Mouse (Mus musculus): ENCODE measurements around the gene Eml6. TPM values are rescaled to one million over a fixed set of nuclear protein-coding genes. Genes with fewer than 3 reads are reported as not detected.
A peak's percentile ranks its signal among the peaks of the same experiment; 100 is the strongest.

Eml6 gene
- polyA plus RNA-seq, 1 experiment from 2014 or later: 1.1 TPM

DNA sequence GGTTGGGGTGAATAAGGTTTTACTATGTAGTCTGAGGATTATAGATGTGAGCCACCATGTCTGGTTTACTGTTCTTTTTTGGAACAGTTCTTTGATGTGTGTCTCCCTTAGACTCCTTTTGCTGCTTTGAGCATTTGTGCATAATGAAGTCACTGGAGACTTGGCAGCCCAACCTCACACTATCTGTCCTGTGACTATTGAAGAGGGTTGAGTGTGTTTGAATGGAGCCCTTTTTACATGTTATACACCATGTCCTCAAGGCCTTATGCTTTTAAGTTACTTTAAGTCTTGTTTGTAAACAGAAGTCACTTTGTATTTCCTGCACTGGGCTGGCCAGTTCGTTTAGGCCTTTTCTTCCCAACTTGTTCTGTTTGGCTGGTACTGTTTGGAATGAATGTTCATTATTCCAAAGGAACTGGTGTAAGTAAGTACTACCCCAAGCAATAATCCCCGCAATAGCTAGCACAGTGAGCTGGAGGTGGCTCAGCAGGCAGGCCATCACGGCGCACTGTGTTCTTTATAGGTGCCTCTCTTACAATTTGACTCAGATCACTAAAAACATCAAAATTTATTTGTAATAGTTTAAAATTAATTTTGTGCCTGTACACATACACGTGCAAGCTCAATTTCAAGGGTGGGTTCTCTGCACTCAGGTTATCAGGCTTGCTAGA, 280.9 kb downstream of the Eml6 start:
- no peaks in the 10 kb centered on the region for H3K4me1 ChIP-seq
- H3K4me3 ChIP-seq: no peak overlapping the region
- WGBS: 92% methylated on average over 5 of the region's 5 CpGs
- no peak overlapping the region for H3K4me2 ChIP-seq (replicated peaks)
- H3K36me3 ChIP-seq: peaks cover 32% of the 10 kb centered on the region
- H3K9me3 ChIP-seq: no peaks in the 10 kb centered on the region
- ATAC-seq (ENCODE audit: insufficient number of reproducible peaks, insufficient read depth, low FRiP score, low TSS enrichment): no peak
- H3K27ac ChIP-seq: no peak overlapping the region
- no peak overlapping the region for H3K9ac ChIP-seq
- H3K27me3 ChIP-seq: no peaks in the 10 kb centered on the region

DNA sequence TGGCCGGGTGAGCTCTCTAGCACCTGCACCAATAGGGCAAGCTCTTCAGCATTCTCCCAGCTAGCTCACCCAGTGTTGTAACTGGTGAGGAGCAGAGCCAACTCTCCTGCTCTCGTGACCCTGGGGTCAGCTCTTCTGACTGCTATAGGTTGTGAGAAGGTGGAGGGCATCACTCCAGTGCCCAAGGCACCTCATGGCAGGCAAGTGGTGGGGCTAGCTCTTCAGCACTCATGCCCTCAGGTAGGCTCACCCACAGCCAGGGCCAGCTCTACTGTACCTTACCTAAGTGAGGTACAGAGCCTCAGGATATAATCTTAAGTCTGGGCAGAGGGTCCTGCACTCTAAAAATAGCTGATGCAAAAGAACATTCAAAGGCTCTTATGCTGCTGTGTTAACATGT, 286.1 kb downstream of the Eml6 start:
- no peak overlapping the region for H3K4me2 ChIP-seq (replicated peaks)
- H3K9ac ChIP-seq: no peak overlapping the region
- H3K27me3 ChIP-seq: no peaks in the 10 kb centered on the region
- H3K27ac ChIP-seq: no peak overlapping the region
- 98% methylated on average over 2 of the region's 2 CpGs for WGBS
- no peaks in the 10 kb centered on the region for H3K4me1 ChIP-seq
- H3K9me3 ChIP-seq: no peaks in the 10 kb centered on the region
- H3K36me3 ChIP-seq: peaks cover 21% of the 10 kb centered on the region
- no peak for ATAC-seq (ENCODE audit: insufficient number of reproducible peaks, insufficient read depth, low FRiP score, low TSS enrichment)
- no peak overlapping the region for H3K4me3 ChIP-seq

DNA sequence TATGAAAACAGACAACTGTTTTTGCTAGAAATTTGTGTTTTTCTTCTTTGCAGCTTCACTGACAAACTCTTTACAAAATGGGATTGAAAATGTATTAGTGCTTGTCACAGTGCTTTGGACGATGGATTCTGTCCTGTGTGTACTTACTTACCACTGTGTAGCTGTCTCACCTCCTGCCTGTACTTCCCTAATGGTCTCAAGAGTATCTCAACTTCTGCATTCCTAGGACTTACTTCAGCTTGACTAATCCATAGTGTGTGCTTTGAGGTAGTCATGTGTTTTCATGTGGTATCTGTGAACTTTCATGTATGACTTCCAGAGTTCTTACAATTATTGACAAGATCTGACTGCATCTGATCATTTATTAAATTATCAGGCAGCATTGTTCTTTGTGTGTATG, 297.9 kb downstream of the Eml6 start:
- no peak for ATAC-seq (ENCODE audit: insufficient number of reproducible peaks, insufficient read depth, low FRiP score, low TSS enrichment)
- 74% methylated on average over 1 of the region's 1 CpGs for WGBS

DNA sequence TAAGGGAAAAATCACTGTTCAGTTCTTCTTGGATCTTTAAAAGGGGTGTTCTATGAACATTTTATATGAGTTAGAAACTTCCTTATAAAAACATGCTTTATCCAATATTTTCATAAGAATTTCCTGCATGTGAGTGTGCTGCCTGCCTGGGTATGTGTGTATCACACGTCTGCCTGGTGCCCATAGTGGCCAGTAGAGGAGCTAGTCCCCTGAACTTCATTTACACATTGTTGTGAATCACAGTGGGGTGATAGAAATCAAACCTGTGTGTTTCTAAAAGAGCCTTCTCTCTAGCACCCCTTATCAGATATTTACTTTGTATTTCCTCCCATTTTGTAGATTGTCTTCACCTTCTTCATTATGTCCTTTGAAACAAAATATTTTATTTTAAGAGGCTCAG, 300.2 kb downstream of the Eml6 start:
- no peaks in the 10 kb centered on the region for H3K9me3 ChIP-seq
- WGBS: 70% methylated on average over 1 of the region's 1 CpGs
- H3K4me3 ChIP-seq: no peak overlapping the region
- H3K9ac ChIP-seq: no peak overlapping the region
- no peaks in the 10 kb centered on the region for H3K36me3 ChIP-seq
- no peak overlapping the region for H3K4me2 ChIP-seq (replicated peaks)
- H3K27me3 ChIP-seq: no peaks in the 10 kb centered on the region
- ATAC-seq (ENCODE audit: insufficient number of reproducible peaks, insufficient read depth, low FRiP score, low TSS enrichment): no peak
- no peak overlapping the region for H3K27ac ChIP-seq
- no peaks in the 10 kb centered on the region for H3K4me1 ChIP-seq

More for the DNA sequence above, 297.9 kb downstream of the Eml6 start:
- H3K9ac ChIP-seq: no peak overlapping the region
- H3K9me3 ChIP-seq: no peaks in the 10 kb centered on the region
- H3K4me3 ChIP-seq: no peak overlapping the region
- H3K4me2 ChIP-seq (replicated peaks): no peak overlapping the region
- no peak overlapping the region for H3K27ac ChIP-seq
- no peaks in the 10 kb centered on the region for H3K36me3 ChIP-seq
- H3K27me3 ChIP-seq: no peaks in the 10 kb centered on the region
- no peaks in the 10 kb centered on the region for H3K4me1 ChIP-seq

DNA sequence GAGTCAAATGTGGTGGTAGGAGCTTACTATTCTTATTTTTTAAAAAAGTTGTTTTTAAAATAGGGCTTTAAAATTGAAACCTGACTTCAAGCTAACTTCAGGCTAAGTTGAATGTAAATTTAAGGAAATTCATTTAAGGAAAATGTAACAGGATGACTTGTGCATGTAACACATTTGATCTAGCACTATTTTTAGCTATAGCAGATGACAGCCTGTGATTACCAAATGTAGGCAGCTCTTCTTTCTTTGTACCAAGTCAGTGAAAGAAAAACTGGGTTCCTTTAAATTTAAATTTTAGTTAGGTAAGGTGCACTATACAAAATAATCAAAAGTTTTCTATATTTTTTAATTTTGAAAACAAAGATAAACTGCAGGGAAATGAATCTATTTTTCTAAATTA, 300.7 kb downstream of the Eml6 start:
- Histone ChIP-seq H3K4me2 (replicated peaks) (no peak overlapping the region), H3K27ac (no peak overlapping the region), H3K4me3 (no peak overlapping the region), H3K9me3 (no peaks in the 10 kb centered on the region), H3K9ac (no peak overlapping the region), H3K4me1 (no peaks in the 10 kb centered on the region), H3K27me3 (no peaks in the 10 kb centered on the region), H3K36me3 (no peaks in the 10 kb centered on the region)
- no peak for ATAC-seq (ENCODE audit: insufficient number of reproducible peaks, insufficient read depth, low FRiP score, low TSS enrichment)

DNA sequence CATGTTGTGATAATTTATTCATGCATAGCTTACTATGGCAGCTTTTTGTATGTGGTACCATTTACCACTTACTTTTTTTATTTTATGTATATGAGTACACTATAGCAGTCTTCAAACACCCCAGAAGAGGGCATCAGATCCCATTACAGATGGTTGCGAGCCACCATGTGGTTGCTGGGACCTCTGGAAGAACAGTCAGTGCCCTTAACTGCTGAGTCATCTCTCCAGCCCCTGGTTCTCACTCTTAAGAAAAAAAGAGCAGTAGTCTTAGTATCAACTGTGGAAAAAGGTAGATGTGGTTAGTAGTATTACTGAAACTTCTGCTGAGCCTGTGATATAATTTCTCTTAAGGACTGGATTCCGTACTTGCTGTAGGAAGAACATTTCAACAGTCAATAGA, 301.6 kb downstream of the Eml6 start:
- H3K4me2 ChIP-seq (replicated peaks): no peak overlapping the region
- H3K27me3 ChIP-seq: no peaks in the 10 kb centered on the region
- no peaks in the 10 kb centered on the region for H3K4me1 ChIP-seq
- H3K27ac ChIP-seq: no peak overlapping the region
- H3K4me3 ChIP-seq: no peak overlapping the region
- 90% methylated on average over 2 of the region's 2 CpGs for WGBS
- no peak for ATAC-seq (ENCODE audit: insufficient number of reproducible peaks, insufficient read depth, low FRiP score, low TSS enrichment)
- no peaks in the 10 kb centered on the region for H3K36me3 ChIP-seq
- no peak overlapping the region for H3K9ac ChIP-seq
- no peaks in the 10 kb centered on the region for H3K9me3 ChIP-seq

DNA sequence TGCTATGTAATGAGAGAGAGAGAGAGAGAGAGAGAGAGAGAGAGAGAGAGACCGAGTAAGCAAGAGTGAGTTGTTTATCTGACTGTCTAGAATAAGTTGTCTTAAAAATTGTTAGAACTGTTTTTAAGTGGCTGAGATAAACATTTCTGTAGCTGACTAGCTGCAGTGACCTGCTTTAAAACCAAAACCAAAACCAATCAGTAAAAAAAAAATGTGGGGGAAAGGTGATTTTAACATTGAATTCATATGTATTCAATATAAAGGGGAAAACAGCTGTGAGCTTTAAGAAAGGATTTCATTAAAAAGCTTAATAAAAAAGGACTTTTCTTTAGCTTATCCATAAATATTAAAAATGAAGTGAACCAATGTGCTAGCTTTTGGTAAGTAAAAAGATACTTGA, 306.2 kb downstream of the Eml6 start:
- WGBS: 68% methylated on average over 1 of the region's 1 CpGs
- Histone ChIP-seq H3K36me3 (no peaks in the 10 kb centered on the region), H3K9me3 (no peaks in the 10 kb centered on the region), H3K4me1 (peaks cover 8% of the 10 kb centered on the region), H3K4me2 (replicated peaks) (no peak overlapping the region), H3K27me3 (no peaks in the 10 kb centered on the region), H3K9ac (no peak overlapping the region), H3K4me3 (no peak overlapping the region), H3K27ac (no peak overlapping the region)
- ATAC-seq (ENCODE audit: insufficient number of reproducible peaks, insufficient read depth, low FRiP score, low TSS enrichment): no peak

DNA sequence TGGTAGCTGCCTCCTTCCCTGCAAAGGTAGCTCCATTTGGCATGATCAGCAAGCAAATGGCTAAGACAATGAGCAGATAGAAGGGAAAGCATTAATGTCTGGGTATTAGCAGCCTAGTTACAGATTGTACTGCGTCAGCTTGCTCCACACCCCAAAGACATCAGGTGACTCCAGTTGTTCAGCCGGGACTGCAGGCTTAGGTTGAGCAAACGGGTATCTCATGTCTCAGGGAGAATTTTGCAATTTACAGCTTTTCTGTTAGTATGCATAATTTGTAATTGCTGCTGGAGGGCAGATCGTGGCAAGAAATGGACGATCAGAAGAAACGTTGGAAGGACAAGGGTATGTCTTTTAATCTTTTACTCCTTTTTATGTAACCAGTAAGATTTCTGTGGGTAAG, 307.3 kb downstream of the Eml6 start:
- Histone ChIP-seq H3K27ac (peak overlapping the region; percentile 54), H3K4me3 (no peak overlapping the region), H3K4me1 (peaks cover 8% of the 10 kb centered on the region), H3K9me3 (no peaks in the 10 kb centered on the region), H3K9ac (no peak overlapping the region), H3K4me2 (replicated peaks) (0 out of 2 replicates have a peak overlapping the region, but pooled peaks have one; percentile 5), H3K27me3 (no peaks in the 10 kb centered on the region), H3K36me3 (no peaks in the 10 kb centered on the region)
- ATAC-seq (ENCODE audit: insufficient number of reproducible peaks, insufficient read depth, low FRiP score, low TSS enrichment): no peak
- 37% methylated on average over 6 of the region's 6 CpGs for WGBS

DNA sequence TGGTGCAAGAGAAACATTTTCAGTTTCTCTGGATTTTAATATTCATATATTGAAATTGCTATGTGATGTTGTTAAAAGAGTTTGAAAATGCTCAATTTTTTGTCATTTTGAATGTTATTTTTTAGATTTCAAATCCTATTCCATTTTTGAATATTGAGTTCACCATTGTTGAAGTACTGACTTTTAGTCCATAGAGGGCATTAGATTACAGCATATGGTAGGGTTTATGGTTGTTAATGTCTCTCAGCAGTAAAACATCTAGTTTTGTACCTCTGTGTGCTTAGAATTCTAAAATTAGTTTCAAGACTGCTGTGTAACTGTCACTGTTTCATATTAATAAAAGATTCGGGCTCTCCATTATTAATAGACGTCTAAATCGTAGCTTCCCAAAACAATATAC, 310.3 kb downstream of the Eml6 start:
- peaks cover 8% of the 10 kb centered on the region for H3K4me1 ChIP-seq
- no peak for ATAC-seq (ENCODE audit: insufficient number of reproducible peaks, insufficient read depth, low FRiP score, low TSS enrichment)
- no peak overlapping the region for H3K9ac ChIP-seq
- H3K36me3 ChIP-seq: peaks cover 7% of the 10 kb centered on the region
- WGBS: 89% methylated on average over 3 of the region's 3 CpGs
- no peak overlapping the region for H3K4me3 ChIP-seq
- no peak overlapping the region for H3K27ac ChIP-seq
- H3K4me2 ChIP-seq (replicated peaks): no peak overlapping the region
- no peaks in the 10 kb centered on the region for H3K9me3 ChIP-seq
- H3K27me3 ChIP-seq: no peaks in the 10 kb centered on the region

DNA sequence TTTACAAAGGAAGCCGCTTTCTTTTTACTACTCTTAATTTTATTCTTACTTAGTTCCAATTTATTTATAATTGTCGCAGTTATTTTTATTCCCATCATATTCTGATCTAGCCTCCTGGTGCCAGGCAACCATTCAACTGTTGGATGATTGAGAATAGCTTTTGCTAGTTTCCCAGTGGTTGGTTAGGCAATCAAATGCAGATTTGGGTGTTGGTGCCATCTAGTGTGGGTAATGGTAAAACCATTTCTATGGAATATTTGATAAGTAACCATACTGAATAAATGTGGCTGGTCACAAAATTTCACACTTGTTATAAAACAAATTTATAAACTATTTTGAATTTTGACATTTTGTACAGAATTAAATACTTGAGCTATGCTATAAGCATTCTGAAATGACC, 311.0 kb downstream of the Eml6 start:
- 93% methylated on average over 2 of the region's 2 CpGs for WGBS

DNA sequence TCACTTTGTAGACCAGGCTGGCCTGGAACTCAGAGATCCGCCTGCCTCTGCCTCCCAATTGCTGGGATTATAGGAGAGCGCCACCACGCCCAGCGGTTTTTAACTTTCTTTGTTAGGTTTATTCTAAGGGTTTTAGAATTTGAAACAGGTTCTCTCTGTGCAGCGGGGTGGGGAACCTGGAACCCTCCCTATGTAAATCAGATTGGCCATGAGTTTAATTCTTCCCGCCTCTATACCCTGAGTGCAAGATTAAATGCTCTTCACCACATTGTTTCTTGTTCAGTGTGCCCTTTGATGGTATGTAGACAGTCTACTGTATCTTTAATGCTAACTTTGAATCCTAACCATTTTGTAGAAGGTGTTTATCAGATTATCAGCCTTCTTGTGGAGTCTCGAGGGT, 311.7 kb downstream of the Eml6 start:
- ATAC-seq (ENCODE audit: insufficient number of reproducible peaks, insufficient read depth, low FRiP score, low TSS enrichment): no peak
- Histone ChIP-seq H3K36me3 (peaks cover 7% of the 10 kb centered on the region), H3K27me3 (no peaks in the 10 kb centered on the region), H3K27ac (no peak overlapping the region), H3K4me3 (no peak overlapping the region), H3K9me3 (no peaks in the 10 kb centered on the region), H3K4me2 (replicated peaks) (no peak overlapping the region), H3K9ac (no peak overlapping the region), H3K4me1 (peaks cover 8% of the 10 kb centered on the region)
- WGBS: 93% methylated on average over 7 of the region's 7 CpGs

More for the DNA sequence above, 311.0 kb downstream of the Eml6 start:
- ATAC-seq (ENCODE audit: insufficient number of reproducible peaks, insufficient read depth, low FRiP score, low TSS enrichment): no peak
- H3K4me3 ChIP-seq: no peak overlapping the region
- no peaks in the 10 kb centered on the region for H3K9me3 ChIP-seq
- H3K9ac ChIP-seq: no peak overlapping the region
- H3K36me3 ChIP-seq: peaks cover 7% of the 10 kb centered on the region
- no peak overlapping the region for H3K4me2 ChIP-seq (replicated peaks)
- H3K27me3 ChIP-seq: no peaks in the 10 kb centered on the region
- H3K27ac ChIP-seq: no peak overlapping the region
- peaks cover 8% of the 10 kb centered on the region for H3K4me1 ChIP-seq

DNA sequence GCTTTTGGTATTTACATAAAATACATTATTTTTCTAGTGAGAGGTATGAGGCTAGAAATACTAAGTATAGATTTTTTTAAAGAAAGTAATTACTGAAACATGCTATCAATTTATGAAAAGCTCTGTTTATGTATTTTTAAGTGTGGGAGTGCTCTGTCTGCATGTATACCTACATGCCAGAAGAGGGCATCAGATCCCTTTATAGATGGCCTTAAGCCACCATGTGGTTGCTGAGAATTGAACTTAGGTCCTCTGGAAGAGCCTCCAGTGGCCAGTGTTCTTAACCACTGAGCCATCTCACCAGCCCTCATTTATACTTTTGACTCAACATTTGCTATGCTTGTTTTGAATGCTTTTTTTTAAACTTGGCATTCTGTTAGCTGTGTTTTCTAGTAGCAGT, 316.3 kb downstream of the Eml6 start:
- Histone ChIP-seq H3K9ac (no peak overlapping the region), H3K27ac (no peak overlapping the region), H3K27me3 (no peaks in the 10 kb centered on the region), H3K36me3 (peaks cover 31% of the 10 kb centered on the region), H3K4me1 (no peaks in the 10 kb centered on the region), H3K9me3 (no peaks in the 10 kb centered on the region), H3K4me2 (replicated peaks) (no peak overlapping the region), H3K4me3 (no peak overlapping the region)
- ATAC-seq (ENCODE audit: insufficient number of reproducible peaks, insufficient read depth, low FRiP score, low TSS enrichment): no peak

DNA sequence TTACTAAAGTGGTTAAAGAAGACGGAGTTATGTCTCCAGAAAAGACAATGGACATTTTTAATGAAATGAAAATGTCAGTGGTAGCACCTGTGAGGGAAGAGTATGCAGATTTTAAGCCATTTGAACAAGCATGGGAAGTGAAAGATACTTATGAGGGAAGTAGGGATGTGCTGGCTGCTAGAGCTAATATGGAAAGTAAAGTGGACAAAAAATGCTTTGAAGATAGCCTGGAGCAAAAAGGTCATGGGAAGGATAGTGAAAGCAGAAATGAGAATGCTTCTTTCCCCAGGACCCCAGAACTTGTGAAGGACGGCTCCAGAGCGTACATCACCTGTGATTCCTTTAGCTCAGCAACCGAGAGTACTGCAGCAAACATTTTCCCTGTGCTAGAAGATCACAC, 319.0 kb downstream of the Eml6 start:
- Histone ChIP-seq H3K9me3 (no peaks in the 10 kb centered on the region), H3K4me3 (no peak overlapping the region), H3K27ac (no peak overlapping the region), H3K4me2 (replicated peaks) (no peak overlapping the region), H3K9ac (no peak overlapping the region), H3K36me3 (peaks cover 31% of the 10 kb centered on the region), H3K27me3 (no peaks in the 10 kb centered on the region), H3K4me1 (no peaks in the 10 kb centered on the region)
- no peak for ATAC-seq (ENCODE audit: insufficient number of reproducible peaks, insufficient read depth, low FRiP score, low TSS enrichment)
- 85% methylated on average over 4 of the region's 4 CpGs for whole genome bisulfite sequencing

Data from embryonic facial prominence, embryonic 12.5 days (tissue).